Comparison of ENCODE assay signal across 32 mouse cellular contexts in genomic region chr15:10079510-10079909, GRCm38 (mm10).
"Had no signal": no experiment of that assay in that cellular context is flagged by ENCODE, and none has a peak within 500 bp of the region (broad histone marks: within the 10 kb centered on the region; RNA-seq: fewer than 3 reads in every experiment).

No protein-coding gene starts in this region.

- H3K4me2 ChIP-seq: limb, embryonic 12.5 days; limb, embryonic 13.5 days; limb, embryonic 15.5 days; liver, embryonic 11.5 days; liver, embryonic 12.5 days; liver, embryonic 13.5 days; liver, embryonic 15.5 days; lung, embryonic 14.5 days; lung, embryonic 15.5 days; midbrain, embryonic 11.5 days; midbrain, embryonic 12.5 days; midbrain, embryonic 13.5 days; midbrain, embryonic 15.5 days; neural tube, embryonic 12.5 days had no signal

- H3K9me3 ChIP-seq: limb, embryonic 10.5 days; limb, embryonic 12.5 days; limb, embryonic 13.5 days; limb, embryonic 15.5 days; liver, embryonic 12.5 days; liver, embryonic 13.5 days; liver, embryonic 15.5 days; lung, embryonic 15.5 days; megakaryocyte, embryonic 14.5 days; midbrain, embryonic 10.5 days; midbrain, embryonic 12.5 days; midbrain, embryonic 13.5 days; midbrain, embryonic 15.5 days; neural tube, embryonic 12.5 days had no signal

- ATAC-seq: liver, embryonic 12.5 days; liver, postnatal 0 days; lung, postnatal 0 days; midbrain, embryonic 13.5 days; midbrain, embryonic 15.5 days; midbrain, embryonic 16.5 days had no signal

- H3K4me1 ChIP-seq: limb, embryonic 10.5 days; limb, embryonic 12.5 days; limb, embryonic 13.5 days; limb, embryonic 15.5 days; liver, embryonic 12.5 days; liver, embryonic 13.5 days; liver, embryonic 15.5 days; lung, embryonic 15.5 days; megakaryocyte, embryonic 14.5 days; midbrain, embryonic 12.5 days; midbrain, embryonic 13.5 days; neural tube, embryonic 12.5 days had no signal

- H3K36me3 ChIP-seq: limb, embryonic 10.5 days; limb, embryonic 12.5 days; limb, embryonic 13.5 days; limb, embryonic 15.5 days; liver, embryonic 12.5 days; liver, embryonic 13.5 days; liver, embryonic 15.5 days; lung, embryonic 15.5 days; midbrain, embryonic 10.5 days; midbrain, embryonic 12.5 days; midbrain, embryonic 13.5 days; midbrain, embryonic 15.5 days; neural tube, embryonic 12.5 days had no signal

- H3K27ac ChIP-seq: limb, embryonic 10.5 days; limb, embryonic 12.5 days; limb, embryonic 13.5 days; limb, embryonic 15.5 days; liver, embryonic 12.5 days; liver, embryonic 13.5 days; liver, embryonic 14.5 days; liver, embryonic 15.5 days; lung, embryonic 15.5 days; macrophage; midbrain, embryonic 10.5 days; midbrain, embryonic 12.5 days; midbrain, embryonic 13.5 days; midbrain, embryonic 15.5 days; neural tube, embryonic 12.5 days had no signal

- H3K27me3 ChIP-seq: limb, embryonic 12.5 days; limb, embryonic 13.5 days; limb, embryonic 15.5 days; liver, embryonic 12.5 days; liver, embryonic 13.5 days; liver, embryonic 15.5 days; lung, embryonic 15.5 days; megakaryocyte, embryonic 14.5 days; midbrain, embryonic 12.5 days; midbrain, embryonic 13.5 days; midbrain, embryonic 15.5 days; neural tube, embryonic 12.5 days had no signal

- DNase-seq: left cerebral cortex, postnatal 4 days; liver; liver, embryonic 13.5 days; liver, postnatal 0 days; lung, adult 18-20 months; lung, adult 2 months; lung, embryonic 14.5 days; lung, postnatal 10 days; lung, postnatal 14 days; lung, postnatal 36 days; lung, postnatal 4 days; midbrain, embryonic 14.5 days had no signal

- H3K9ac ChIP-seq: limb, embryonic 12.5 days; limb, embryonic 13.5 days; limb, embryonic 15.5 days; liver, embryonic 12.5 days; liver, embryonic 13.5 days; liver, embryonic 14.5 days; liver, embryonic 15.5 days; liver, postnatal 0 days; lung, embryonic 14.5 days; lung, embryonic 15.5 days; midbrain, embryonic 12.5 days; midbrain, embryonic 13.5 days; midbrain, embryonic 15.5 days; neural tube, embryonic 12.5 days had no signal

- H3K4me3 ChIP-seq: limb, embryonic 10.5 days; limb, embryonic 12.5 days; limb, embryonic 13.5 days; limb, embryonic 15.5 days; liver, embryonic 12.5 days; liver, embryonic 13.5 days; liver, embryonic 15.5 days; lung, embryonic 15.5 days; megakaryocyte, embryonic 14.5 days; midbrain, embryonic 10.5 days; midbrain, embryonic 12.5 days; midbrain, embryonic 13.5 days; midbrain, embryonic 15.5 days; myocyte; neural tube, embryonic 12.5 days had no signal
